Mouse (Mus musculus) neural tube, embryonic 13.5 days (tissue): Measurements from ENCODE around the gene Olfr485. TPM values are rescaled to one million over a fixed set of nuclear protein-coding genes. Genes with fewer than 3 reads are reported as not detected.
"Not testable (repeated sequence)": the region's sequence is repeated elsewhere in the genome, so short reads cannot be mapped to it uniquely, and the experiment has no call there.

ENCODE experiments used
- ATAC-seq: fragments of 200-750 bp; cut with Nextera tagmentation; 2 replicates; pipeline ENCODE4 v1.8.0; 2017; ENCODE audit warnings: low read depth, mild to moderate bottlenecking, moderate TSS enrichment, moderate library complexity
- H3K27ac ChIP-seq: fragments of 300-500 bp; sonication (generic); replicated peaks from 2 replicates; pipeline ENCODE4 v1.5.1; 2015; ENCODE audit warnings: moderate library complexity, mild to moderate bottlenecking, inconsistent platforms
- H3K27me3 ChIP-seq: fragments of 300-500 bp; sonication (generic); 2 replicates; pipeline ENCODE4 v1.6.1; 2015; ENCODE audit warnings: mild to moderate bottlenecking, inconsistent platforms
- H3K36me3 ChIP-seq: fragments of 300-500 bp; sonication (generic); 2 replicates; pipeline ENCODE4 v1.6.1; 2015; ENCODE audit warnings: mild to moderate bottlenecking, inconsistent platforms
- H3K4me1 ChIP-seq: fragments of 300-500 bp; sonication (generic); replicated peaks from 2 replicates; pipeline ENCODE4 v1.6.1; 2015; ENCODE audit warnings: inconsistent platforms
- H3K4me2 ChIP-seq: fragments of 300-500 bp; sonication (generic); 2 replicates; pipeline ENCODE4 v1.6.1; 2015; ENCODE audit warnings: inconsistent platforms, mild to moderate bottlenecking, moderate library complexity
- H3K4me3 ChIP-seq: fragments of 300-500 bp; sonication (generic); 2 replicates; pipeline ENCODE4 v1.5.1; 2015; ENCODE audit warnings: mild to moderate bottlenecking, inconsistent platforms
- H3K9ac ChIP-seq: fragments of 300-500 bp; sonication (generic); 2 replicates; pipeline ENCODE4 v1.6.1; 2015; ENCODE audit warnings: moderate library complexity, mild to moderate bottlenecking, inconsistent platforms
- H3K9me3 ChIP-seq: fragments of 300-500 bp; sonication (generic); 2 replicates; pipeline ENCODE4 v1.6.1; 2016; ENCODE audit warnings: inconsistent platforms
- WGBS: fragments of 180-500 bp; shearing (Covaris S2); methylation state at CpG from one replicate; pipeline ENCODE4 v1.1.7; 2015; 5-methylcytosine and 5-hydroxymethylcytosine counted together
- polyA plus RNA-seq: library from polyadenylated mRNA; unstranded; fragments of >200 nt; fragmentation: Nextera tagmentation; extraction: Ambion mirVana; gene quantifications from 2 replicates; pipeline ENCODE4 v1.2.1, GENCODE M21; 2015

Gene Olfr485
- not detected in 2 replicates for polyA plus RNA-seq

DNA sequence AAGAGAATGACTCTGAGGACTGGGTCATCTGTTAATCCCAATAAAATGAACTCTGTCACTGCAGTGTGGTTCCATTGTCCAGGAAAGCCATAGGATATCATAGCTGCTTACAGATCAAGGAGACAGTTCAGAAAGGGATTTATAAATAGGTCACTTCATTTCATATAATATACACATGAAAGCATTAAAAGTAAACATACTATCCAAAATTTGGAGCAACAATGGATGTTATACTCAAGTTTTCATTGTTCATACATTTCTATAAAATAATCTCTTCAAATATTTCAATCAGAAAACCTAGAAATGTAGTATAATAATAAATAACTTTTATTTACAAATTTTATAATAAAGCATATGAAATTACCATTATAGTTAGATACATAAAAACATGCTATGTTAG, at the start of gene Olfr485:
Gene Olfr485 (minus strand): TSS at position 101 of the 400 bp plus-strand sequence.
- no peak for ATAC-seq
- Histone ChIP-seq H3K4me2 (no peak within 1 kb of the TSS), H3K4me3 (no peak within 1 kb of the TSS), H3K27ac (no peak within 1 kb of the TSS), H3K9me3 (no peaks in the 10 kb centered on the region), H3K9ac (no peak within 1 kb of the TSS), H3K4me1 (no peaks in the 10 kb centered on the region), H3K36me3 (no peaks in the 10 kb centered on the region), H3K27me3 (no peaks in the 10 kb centered on the region)

DNA sequence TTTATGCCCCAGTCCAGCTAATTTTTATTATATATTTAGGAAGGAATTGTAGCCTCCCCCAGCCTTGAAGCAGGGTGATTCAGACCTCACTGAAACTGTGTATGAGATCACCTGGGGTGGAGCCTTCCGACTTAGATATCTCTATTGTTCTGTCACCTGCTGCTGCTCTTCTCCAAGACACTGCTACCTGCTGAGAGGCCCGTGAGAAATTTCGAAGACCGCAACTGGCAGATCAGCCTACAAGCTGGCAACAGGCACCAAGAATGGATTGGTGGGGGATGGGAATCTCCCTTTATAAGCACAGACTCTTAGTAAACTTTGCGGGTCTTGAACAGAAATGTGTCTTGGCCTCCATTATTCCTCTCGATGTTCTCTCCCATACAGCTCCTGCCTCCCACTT, 37.3 kb upstream of the Olfr485 start:
- Histone ChIP-seq H3K36me3 (no peaks in the 10 kb centered on the region), H3K27ac (no peak overlapping the region), H3K27me3 (no peaks in the 10 kb centered on the region), H3K4me3 (no peak overlapping the region), H3K4me1 (no peaks in the 10 kb centered on the region), H3K9ac (no peak overlapping the region), H3K4me2 (no peak overlapping the region), H3K9me3 (no peaks in the 10 kb centered on the region)
- no peak for ATAC-seq
- 68% methylated on average over 6 of the region's 6 CpGs for WGBS

DNA sequence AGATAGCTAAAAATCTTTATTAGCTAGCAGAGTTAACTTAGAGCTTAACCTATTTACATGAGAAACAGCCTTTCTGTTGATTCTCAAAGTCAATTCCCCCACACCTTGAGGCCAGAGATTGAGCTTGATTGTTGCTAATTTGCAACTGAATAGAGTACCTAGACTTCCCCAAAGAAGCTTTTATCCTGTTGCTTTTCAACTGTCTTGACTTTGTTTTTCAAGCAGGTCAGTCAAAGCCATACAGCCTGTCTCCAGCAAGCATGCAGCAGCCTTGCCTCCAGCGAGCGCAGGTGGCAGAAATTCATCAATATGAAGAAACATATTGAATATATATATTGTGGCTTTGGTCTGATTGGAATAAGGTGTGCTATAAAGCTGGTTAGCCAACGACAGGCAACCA, 36.7 kb upstream of the Olfr485 start:
- WGBS, result 55% methylated on average over 3 of the region's 3 CpGs
- not testable (repeated sequence) for H3K9ac ChIP-seq

DNA sequence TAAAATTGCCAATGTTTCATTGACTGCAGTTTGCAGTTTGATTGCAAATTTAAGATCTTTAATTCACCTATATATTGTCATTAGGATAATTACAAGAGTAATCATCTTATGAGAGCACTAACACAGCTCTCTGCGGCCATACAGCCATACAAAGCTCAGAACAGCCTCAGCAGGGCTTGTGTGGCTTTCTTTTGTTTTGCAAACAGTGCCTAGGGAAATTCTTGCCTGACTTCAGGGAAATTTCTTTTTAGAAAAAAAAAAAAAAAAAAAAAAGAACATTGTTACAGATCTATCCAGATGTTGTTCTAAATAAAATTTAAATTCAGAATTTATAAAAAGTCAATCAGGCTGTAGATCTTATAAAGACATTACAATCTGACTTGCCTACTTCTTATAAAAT, 33.0 kb upstream of the Olfr485 start:
- not testable (repeated sequence) for H3K36me3 ChIP-seq, H3K9me3 ChIP-seq, H3K4me1 ChIP-seq, H3K9ac ChIP-seq, ATAC-seq, H3K4me3 ChIP-seq, H3K4me2 ChIP-seq, H3K27ac ChIP-seq, H3K27me3 ChIP-seq
- 22% methylated on average over 1 of the region's 1 CpGs for WGBS

More for the DNA sequence above, 36.7 kb upstream of the Olfr485 start:
- not testable (repeated sequence) for H3K27me3 ChIP-seq, H3K4me3 ChIP-seq, H3K4me2 ChIP-seq, H3K9me3 ChIP-seq, H3K4me1 ChIP-seq, ATAC-seq, H3K27ac ChIP-seq, H3K36me3 ChIP-seq

DNA sequence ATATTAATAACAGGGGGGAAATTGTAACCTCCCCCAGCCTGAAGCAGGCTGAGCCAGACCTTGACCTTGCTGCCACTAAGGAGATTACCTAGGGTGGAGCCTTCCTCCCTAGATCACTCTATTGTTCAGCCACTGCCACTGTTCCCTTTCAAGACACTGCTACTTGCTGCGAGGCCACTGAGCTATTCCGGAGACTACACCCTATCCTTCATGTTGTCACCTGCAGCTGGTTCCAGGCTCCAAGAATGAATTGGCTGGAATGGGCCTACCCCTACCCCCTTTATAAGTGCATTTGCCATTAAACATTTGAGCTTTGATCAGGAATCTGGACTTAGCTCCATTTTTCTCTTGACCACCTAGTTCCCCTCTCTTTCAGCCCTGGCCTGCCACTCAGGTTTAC, 31.5 kb upstream of the Olfr485 start:
- not testable (repeated sequence) for H3K36me3 ChIP-seq, H3K27ac ChIP-seq, ATAC-seq, H3K9ac ChIP-seq, H3K9me3 ChIP-seq, H3K4me2 ChIP-seq, H3K4me3 ChIP-seq, H3K4me1 ChIP-seq, H3K27me3 ChIP-seq
- 19% methylated on average over 2 of the region's 2 CpGs for WGBS

DNA sequence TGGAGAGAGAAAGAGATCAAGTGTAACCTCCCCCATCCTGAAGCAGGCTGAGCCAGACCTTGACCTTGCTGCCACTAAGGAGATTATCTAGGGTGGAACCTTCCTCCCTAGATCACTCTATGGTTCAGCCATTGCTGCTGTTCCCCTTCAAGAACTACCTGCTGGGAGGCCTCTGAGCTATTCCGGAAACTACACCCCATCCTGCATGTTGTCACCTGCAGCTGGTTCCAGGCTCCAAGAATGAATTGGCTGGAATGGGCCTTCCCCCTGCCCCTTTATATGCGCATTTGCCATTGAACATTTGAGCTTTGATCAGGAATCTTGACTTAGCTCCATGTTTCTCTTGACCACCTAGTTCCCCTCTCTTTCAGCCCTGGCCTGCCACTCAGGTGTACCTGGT, 25.6 kb upstream of the Olfr485 start:
- WGBS, result 87% methylated on average over 2 of the region's 2 CpGs
- H3K9me3 ChIP-seq, H3K27me3 ChIP-seq, H3K4me3 ChIP-seq, H3K36me3 ChIP-seq, H3K9ac ChIP-seq, H3K27ac ChIP-seq, ATAC-seq, H3K4me2 ChIP-seq, H3K4me1 ChIP-seq: not testable (repeated sequence)

DNA sequence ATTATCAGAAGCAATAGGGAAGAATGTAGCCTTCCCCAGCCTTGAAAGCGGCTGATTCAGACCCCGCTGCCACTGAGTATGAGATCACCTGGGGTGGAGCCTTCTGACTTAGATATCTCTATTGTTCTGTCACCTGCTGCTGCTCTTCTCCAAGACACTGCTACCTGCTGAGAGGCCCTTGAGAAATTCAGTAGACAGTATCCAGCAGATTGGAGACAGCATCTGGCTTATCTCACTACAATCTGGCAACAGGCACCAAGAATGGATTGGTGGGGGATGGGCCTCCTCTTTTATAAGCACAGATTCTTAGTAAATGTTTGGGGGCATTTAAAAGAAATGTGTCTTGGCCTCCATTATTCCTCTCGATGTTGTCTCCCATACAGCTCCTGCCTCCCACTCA, 24.7 kb upstream of the Olfr485 start:
- not testable (repeated sequence) for ATAC-seq, H3K27me3 ChIP-seq, H3K9me3 ChIP-seq, H3K4me3 ChIP-seq, H3K36me3 ChIP-seq, H3K27ac ChIP-seq, H3K9ac ChIP-seq, H3K4me2 ChIP-seq, H3K4me1 ChIP-seq
- 89% methylated on average over 3 of the region's 3 CpGs for WGBS

DNA sequence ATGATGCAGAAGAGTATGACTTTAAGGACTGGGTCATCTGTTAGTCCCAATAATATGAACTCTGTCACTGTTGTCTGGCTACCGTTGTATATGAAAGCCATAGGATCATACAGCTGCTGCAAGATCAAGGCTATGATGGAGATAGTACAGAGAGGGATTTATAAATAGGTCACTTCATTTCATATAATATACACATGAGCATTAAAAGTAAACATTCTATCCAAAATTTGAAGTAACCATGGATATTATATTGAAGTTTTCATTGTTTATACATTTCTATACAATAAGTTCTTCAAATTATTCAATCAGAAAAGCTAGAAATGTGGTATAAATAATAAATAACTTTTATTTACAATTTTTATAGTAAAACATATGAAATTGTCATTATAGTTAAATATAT, 13.0 kb upstream of the Olfr485 start, which contains the start of gene Olfr486:
Gene Olfr486 (minus strand): TSS at position 101 of the 400 bp plus-strand sequence.
- not testable (repeated sequence) for H3K4me2 ChIP-seq, ATAC-seq, H3K27me3 ChIP-seq, H3K9me3 ChIP-seq, H3K9ac ChIP-seq, H3K4me3 ChIP-seq, H3K27ac ChIP-seq, H3K36me3 ChIP-seq, H3K4me1 ChIP-seq
- WGBS, result 100% methylated on average over 1 of the region's 1 CpGs

DNA sequence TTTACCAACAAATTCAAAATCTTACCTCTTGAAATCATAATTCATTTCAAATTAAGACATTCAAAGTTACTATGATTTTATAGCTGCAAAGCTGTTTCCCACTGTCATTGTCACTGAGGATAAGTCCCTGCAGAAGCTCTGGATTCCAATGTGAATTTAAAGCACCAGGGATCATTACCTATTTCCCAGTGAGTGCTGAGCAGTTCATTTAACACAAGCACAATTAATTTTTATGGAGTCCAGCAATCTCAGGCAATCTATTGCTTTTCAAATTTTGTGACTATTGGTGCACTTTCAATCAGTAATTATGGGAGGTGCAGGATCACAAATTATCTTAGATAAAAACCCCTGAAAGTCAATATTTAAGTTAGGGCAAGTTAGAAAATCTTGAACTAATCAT, 32.3 kb downstream of the Olfr485 start, which contains the start of gene Olfr484:
Gene Olfr484 (minus strand): TSS at position 101 of the 400 bp plus-strand sequence.
- no peak for ATAC-seq
- no peak within 1 kb of the TSS for H3K4me2 ChIP-seq
- no peaks in the 10 kb centered on the region for H3K27me3 ChIP-seq
- H3K4me3 ChIP-seq, result no peak within 1 kb of the TSS
- no peak within 1 kb of the TSS for H3K9ac ChIP-seq
- no peaks in the 10 kb centered on the region for H3K4me1 ChIP-seq
- H3K36me3 ChIP-seq, result no peaks in the 10 kb centered on the region
- H3K9me3 ChIP-seq, result no peaks in the 10 kb centered on the region
- no peak within 1 kb of the TSS for H3K27ac ChIP-seq

DNA sequence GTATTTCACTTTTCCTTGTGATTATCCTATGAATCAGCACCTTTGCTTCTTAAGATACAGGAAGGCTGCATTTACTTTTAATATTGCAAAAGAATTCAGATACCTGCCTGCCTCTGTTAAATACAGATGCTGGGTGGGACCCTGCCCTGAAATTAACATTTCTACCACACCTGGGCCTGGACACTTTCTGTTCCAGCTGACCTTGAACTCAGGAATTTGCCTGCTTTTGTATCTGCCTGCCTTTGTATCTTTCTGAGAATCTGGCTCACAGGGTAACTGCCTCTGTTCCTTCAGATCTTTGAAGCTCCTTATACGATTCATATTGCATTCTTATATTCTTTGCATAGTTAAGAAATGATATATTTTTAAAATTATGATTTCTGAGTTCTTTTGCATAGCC, 38.3 kb downstream of the Olfr485 start:
- H3K27ac ChIP-seq, result no peak overlapping the region
- no peaks in the 10 kb centered on the region for H3K27me3 ChIP-seq
- H3K9ac ChIP-seq, result no peak overlapping the region
- no peak for ATAC-seq
- H3K4me1 ChIP-seq, result no peaks in the 10 kb centered on the region
- no peaks in the 10 kb centered on the region for H3K36me3 ChIP-seq
- WGBS, result 72% methylated on average over 1 of the region's 1 CpGs
- H3K9me3 ChIP-seq, result no peaks in the 10 kb centered on the region
- H3K4me3 ChIP-seq, result no peak overlapping the region
- H3K4me2 ChIP-seq, result no peak overlapping the region

DNA sequence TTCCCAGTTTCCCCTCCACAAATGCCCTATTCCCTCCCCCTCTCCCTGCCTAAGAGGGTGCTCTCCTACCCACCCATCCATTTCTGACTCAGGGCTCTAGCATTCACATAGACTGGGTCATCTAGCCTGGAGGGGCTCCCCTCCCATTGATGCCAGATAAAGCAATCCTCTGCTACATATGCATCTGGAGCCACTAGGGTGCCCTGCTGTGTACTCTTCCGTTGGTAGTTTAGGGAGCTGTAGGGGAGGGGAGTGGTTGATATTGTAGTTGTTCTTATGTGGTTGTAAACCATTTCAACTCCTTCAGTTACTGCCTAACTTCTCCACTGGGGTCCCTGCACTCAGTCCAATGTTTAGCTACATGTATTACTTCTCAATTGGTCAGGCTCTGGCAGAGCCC, 39.0 kb downstream of the Olfr485 start:
- ATAC-seq, result no peak
- 0% methylated on average over 1 of the region's 1 CpGs for WGBS
- Histone ChIP-seq H3K4me2 (no peak overlapping the region), H3K27ac (no peak overlapping the region), H3K9me3 (no peaks in the 10 kb centered on the region), H3K4me1 (no peaks in the 10 kb centered on the region), H3K27me3 (no peaks in the 10 kb centered on the region), H3K9ac (no peak overlapping the region), H3K4me3 (no peak overlapping the region), H3K36me3 (no peaks in the 10 kb centered on the region)
